Mouse (Mus musculus) ovary, adult 2 months (tissue): Measurements from ENCODE around the gene Pcolce. TPM values are rescaled to one million over a fixed set of nuclear protein-coding genes. Genes with fewer than 3 reads are reported as not detected.

ENCODE experiments used
- polyA plus RNA-seq: library from polyadenylated mRNA; depleted of rRNA; stranded (reverse); fragments of >200 nt; gene quantifications from 2 replicates; pipeline ENCODE4 v1.2.3, GENCODE M21; 2012; rRNA removed

The Pcolce gene
- polyA plus RNA-seq: 434 and 514 TPM in 2 replicates

DNA sequence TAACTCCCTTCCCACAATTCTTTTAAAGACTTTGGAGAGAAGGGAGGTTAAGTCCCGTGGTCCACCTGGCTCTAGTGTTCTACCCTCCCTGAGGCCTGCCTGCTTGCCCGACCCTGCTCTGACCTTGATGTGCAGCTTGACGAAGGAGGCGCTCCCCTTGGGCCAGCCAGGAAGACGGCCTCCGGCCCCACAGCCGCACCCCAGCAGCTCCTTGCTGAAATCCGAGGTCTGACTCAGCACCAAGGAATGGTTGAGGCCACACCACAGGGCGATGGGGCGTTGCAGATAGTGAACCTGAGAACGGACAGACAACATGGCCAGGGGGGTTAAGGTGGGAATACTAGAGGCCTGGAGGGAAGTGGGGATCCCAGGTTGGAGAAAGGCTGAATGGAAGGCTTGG is at the start of gene Pcolce:
TSS of gene Pcolce (minus strand) at position 235 of the 400 bp plus-strand sequence.

DNA sequence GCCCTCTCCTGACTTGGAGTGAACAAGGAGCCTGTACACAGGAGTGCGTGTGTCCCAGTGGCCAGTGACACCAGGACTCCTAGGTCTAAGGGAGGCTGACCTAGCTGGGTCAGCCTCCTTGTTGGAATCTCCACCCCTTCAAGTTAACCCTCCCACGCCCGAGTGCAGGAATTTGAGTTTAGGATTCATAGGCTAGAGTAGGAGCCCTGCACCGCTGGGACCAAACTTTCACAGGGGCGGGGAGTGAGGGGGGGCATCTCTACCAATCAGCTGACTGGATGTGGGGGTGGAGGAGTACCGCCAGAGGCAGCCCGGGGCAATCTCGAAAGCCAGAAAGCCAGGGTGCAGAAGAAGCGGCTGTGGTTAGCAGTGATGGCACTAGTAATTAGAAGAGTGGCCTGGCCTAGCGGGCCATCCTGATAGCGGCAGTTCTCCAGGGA is 32.1 kb upstream of the Pcolce start, which contains the start of gene Irs3:
TSS of gene Irs3 (minus strand) at position 63 of the 440 bp plus-strand sequence.

DNA sequence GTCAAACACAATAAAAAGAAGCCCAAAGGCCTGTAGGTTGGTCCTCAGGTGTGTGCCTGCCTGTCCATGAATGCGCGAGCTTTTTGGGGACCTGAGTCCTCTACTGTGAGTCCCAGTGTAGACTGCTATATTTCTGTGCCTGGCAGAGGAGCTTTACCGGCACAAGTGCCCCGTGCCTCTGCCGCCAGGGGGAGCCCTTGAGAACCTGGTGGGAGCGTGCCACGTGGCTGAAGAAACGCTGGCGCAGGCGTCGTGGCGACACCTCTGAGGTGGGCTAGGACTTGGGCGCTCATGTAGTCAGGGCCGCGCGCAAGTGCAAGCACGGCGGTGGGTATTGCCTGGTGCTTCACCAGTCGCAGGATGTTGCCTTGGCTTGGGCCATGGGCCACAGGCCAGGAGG is 27.5 kb upstream of the Pcolce start, which contains the start of gene Sap25:
TSS of gene Sap25 (plus strand) at position 281 of the 400 bp plus-strand sequence.

DNA sequence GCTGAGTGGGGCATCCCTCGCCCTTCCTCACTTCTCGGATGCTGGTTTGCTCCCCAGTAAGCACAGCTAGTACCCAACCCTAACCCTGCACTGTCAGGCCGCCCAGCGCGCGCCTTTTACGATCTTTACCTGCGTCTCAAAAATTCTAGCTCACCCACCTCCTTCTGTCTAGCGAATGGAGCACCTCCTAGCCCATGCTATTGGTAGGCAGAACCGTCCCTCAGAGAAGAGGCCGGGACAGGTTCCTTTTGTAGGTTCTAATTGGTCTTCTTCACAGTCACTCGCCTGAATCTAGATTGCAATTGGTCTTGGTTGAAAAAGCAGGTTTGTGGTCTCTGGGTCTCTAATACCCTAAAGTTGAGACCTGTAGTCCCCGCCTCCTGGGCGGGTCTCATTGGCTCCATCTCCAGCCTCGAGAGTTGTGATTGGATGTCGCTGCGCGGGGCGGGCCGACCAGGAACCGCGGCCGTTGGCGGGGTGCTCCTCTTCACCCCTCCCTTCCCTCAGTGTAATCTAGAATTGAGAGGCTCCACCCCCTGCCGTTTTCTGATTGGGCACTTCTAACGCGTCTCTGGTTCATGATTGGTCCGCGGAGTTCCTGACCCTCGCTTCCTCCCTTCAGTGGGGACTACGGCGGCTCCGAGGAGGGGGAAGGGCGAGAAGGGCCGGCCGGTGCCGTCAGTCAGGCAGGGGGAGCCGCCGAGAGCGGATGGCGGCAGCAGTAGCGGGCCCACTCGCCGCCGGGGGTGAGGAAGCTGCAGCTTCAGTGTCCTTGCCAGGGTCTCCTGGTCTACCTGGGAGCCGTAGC is 15.1 kb upstream of the Pcolce start, which contains the start of the genes Fbxo24, Lrch4 and Gm20605:
TSS of gene Fbxo24 (minus strand) at position 505 of the 808 bp plus-strand sequence.
TSS of gene Lrch4 (plus strand) at position 624 of the 808 bp plus-strand sequence.
TSS of gene Gm20605 (plus strand) at position 678 of the 808 bp plus-strand sequence.

DNA sequence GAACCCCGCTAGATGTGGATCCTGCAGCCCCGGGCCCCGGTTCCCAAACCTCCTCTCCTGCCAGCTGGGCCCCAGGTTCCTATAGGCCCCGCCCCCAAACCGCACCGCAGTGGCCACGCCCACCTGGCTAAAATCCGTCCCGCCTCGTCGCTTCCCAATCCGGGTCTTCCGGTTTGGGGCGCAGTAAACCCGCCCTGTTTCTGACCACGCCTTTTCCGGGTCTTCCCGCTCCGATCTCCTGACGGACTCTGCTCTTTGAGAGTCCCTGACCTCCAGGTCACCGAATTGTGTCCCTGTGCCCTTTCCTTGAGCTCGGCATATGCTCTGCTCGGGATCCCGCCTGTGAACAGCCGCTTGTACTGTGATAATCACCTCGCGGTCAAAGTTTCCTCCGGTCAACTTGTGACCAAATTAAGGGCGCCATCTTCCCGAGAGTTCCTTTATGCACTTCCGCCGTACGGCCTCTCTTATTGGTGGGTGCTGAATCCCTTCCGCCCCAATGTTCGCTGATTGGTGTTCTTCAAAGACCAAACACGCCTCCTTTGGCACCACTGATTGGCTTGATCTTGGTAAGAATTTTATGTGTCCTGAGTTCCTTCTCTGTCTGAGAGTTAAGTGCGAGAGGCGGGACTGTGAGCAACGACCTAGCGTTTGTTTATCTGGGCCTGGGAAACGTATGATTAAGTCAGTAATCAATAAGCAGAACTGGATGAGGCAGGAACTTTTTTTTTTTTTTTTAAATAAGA is 12.8 kb downstream of the Pcolce start, which contains the start of gene Mospd3:
TSS of gene Mospd3 (minus strand) at position 440 of the 746 bp plus-strand sequence.

DNA sequence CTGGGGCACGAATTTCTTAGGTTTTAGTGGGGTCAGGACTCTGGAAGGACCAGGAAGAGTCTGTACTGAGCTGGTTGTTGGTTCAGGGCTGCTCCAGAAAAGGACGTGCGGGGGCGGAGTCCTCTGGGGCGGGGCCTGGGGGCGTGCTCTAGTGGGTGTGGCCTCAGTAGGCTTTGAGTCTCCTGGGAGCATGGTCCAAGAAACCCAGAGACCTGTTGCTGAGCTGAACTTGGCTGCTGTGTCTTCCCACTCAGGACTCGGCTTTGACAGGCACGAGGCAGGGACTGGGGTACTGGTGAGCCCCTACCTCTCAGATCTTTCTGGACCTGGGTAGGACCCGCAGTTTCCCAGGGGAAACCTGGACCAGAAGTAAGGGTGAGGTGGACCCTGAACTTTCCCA is 43.9 kb downstream of the Pcolce start, which contains the start of gene Tfr2:
TSS of gene Tfr2 (plus strand) at position 176 of the 400 bp plus-strand sequence.

Other genes with a start within 250 kb of the Pcolce start
- gene Zan, start 136.7 kb downstream of the Pcolce start, polyA plus RNA-seq: 0.28 and 0.45 TPM in 2 replicates
- gene Pop7, start 111.3 kb downstream of the Pcolce start, polyA plus RNA-seq: 50.2 and 64.6 TPM in 2 replicates
- gene Gigyf1, start 95.2 kb downstream of the Pcolce start, polyA plus RNA-seq: 49.3 and 49.4 TPM in 2 replicates
- gene Epo, start 80.5 kb downstream of the Pcolce start, polyA plus RNA-seq: 0.60 TPM in 1 of 2 replicates, not detected in the other
- 1,508 and 1,755 TPM in 2 replicates for gene Gnb2, start 80.3 kb downstream of the Pcolce start, polyA plus RNA-seq
- 0.08 TPM in 1 of 2 replicates, not detected in the other for gene Actl6b, start 60.3 kb downstream of the Pcolce start, polyA plus RNA-seq
- gene Tfr2, start 43.9 kb downstream of the Pcolce start, polyA plus RNA-seq: 1.9 TPM in 2 replicates
- 134 and 156 TPM in 2 replicates for gene Mospd3, start 12.7 kb downstream of the Pcolce start, polyA plus RNA-seq
- gene Fbxo24, start 15.2 kb upstream of the Pcolce start, polyA plus RNA-seq: 0.93 and 0.97 TPM in 2 replicates
- gene Lrch4, start 15.3 kb upstream of the Pcolce start, polyA plus RNA-seq: 47.7 and 50.0 TPM in 2 replicates
- 33.5 and 36.4 TPM in 2 replicates for gene Gm20605, start 15.4 kb upstream of the Pcolce start, polyA plus RNA-seq
- 94.8 and 112 TPM in 2 replicates for gene Sap25, start 27.6 kb upstream of the Pcolce start, polyA plus RNA-seq
- 7.2 and 7.5 TPM in 2 replicates for gene Irs3, start 31.9 kb upstream of the Pcolce start, polyA plus RNA-seq
- gene Agfg2, start 70.9 kb upstream of the Pcolce start, polyA plus RNA-seq: 33.2 and 38.9 TPM in 2 replicates
- gene Nyap1, start 127.8 kb upstream of the Pcolce start, polyA plus RNA-seq: 10.9 and 13.2 TPM in 2 replicates
- gene Tsc22d4, start 131.9 kb upstream of the Pcolce start, polyA plus RNA-seq: 135 and 151 TPM in 2 replicates
- 70.6 and 89.1 TPM in 2 replicates for gene Ppp1r35, start 165.1 kb upstream of the Pcolce start, polyA plus RNA-seq
- 42.4 and 45.4 TPM in 2 replicates for gene Mepce, start 173.9 kb upstream of the Pcolce start, polyA plus RNA-seq
- gene Zcwpw1, start 174.0 kb upstream of the Pcolce start, polyA plus RNA-seq: 1.00 and 1.0 TPM in 2 replicates
- gene Pilra, start 222.5 kb upstream of the Pcolce start, polyA plus RNA-seq: 0.71 and 1.1 TPM in 2 replicates
- 2.1 and 3.6 TPM in 2 replicates for gene Pilrb1, start 244.3 kb upstream of the Pcolce start, polyA plus RNA-seq